Comparison of ENCODE assay signal across 33 mouse cellular contexts in the genomic region with DNA sequence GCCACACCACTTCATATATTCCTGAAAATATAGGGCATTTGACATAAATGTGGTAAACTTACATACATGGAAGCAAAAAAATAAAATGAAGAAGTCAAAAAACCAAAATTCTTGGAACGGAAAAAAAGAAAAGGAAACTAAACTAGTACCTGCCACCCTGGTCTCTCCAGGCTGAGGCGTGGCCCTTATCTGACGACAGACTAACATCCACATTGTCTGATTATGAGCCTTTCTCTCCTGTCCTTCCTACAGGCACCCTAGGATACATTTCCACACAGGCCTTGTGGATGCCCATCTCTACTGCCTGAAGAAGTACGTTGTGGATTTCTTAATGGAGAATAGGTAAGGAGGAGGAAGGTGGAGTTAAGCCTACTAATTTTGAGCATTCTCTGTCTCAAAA. TPM values are rescaled to one million over a fixed set of nuclear protein-coding genes. Genes with fewer than 3 reads are reported as not detected.
DNase-seq lines count a peak whose midpoint lies in the region; ATAC-seq and TF ChIP-seq lines count a peak whose summit lies in the region.
"Had no signal": no experiment of that assay in that cellular context is flagged by ENCODE, and none has a peak within 500 bp of the region (broad histone marks: within the 10 kb centered on the region; RNA-seq: fewer than 3 reads in every experiment).

No protein-coding gene starts in this region.

- no peak overlapping the region for H3K9ac ChIP-seq in liver, embryonic 11.5 days (ENCODE audit: low read depth, low read length)
- peak overlapping the region; percentile 39; the same call in 1 of the 2 replicates for H3K9ac ChIP-seq in liver, embryonic 16.5 days (ENCODE audit: low read depth, low read length)
- H3K9ac ChIP-seq: forebrain, embryonic 13.5 days; heart, embryonic 13.5 days; hindbrain, embryonic 15.5 days; limb, embryonic 12.5 days had no signal

- peaks cover 34% of the 10 kb centered on the region for H3K36me3 ChIP-seq in heart, embryonic 10.5 days
- H3K36me3 ChIP-seq in liver, embryonic 11.5 days (ENCODE audit: control insufficient read depth, insufficient read depth, low read length): peaks cover 8% of the 10 kb centered on the region; the same call in 1 of the 2 replicates
- H3K36me3 ChIP-seq in liver, embryonic 16.5 days (ENCODE audit: control insufficient read depth, insufficient read depth): no peaks in the 10 kb centered on the region; the same call in 1 of the 2 replicates
- H3K36me3 ChIP-seq in thymus, adult 2 months (ENCODE audit: control insufficient read depth, insufficient read depth, low read length): no peaks in the 10 kb centered on the region

- no peak for TF ChIP-seq POLR2A in thymus, adult 2 months (IDR thresholded peaks at IDR 0.05; ENCODE audit: control insufficient read depth, extremely low read depth, insufficient read depth, low read length, poor library complexity)

- WGBS in heart, embryonic 10.5 days: 85% methylated on average over 4 of the region's 4 CpGs
- 64% methylated on average over 4 of the region's 4 CpGs for WGBS in liver, embryonic 11.5 days
- 32% methylated on average over 4 of the region's 4 CpGs for WGBS in liver, embryonic 16.5 days (ENCODE audit: insufficient replicate concordance)
- WGBS in thymus, adult 2 months: 99% methylated on average over 4 of the region's 4 CpGs

- TF ChIP-seq CTCF in thymus, adult 2 months (IDR thresholded peaks at IDR 0.05; ENCODE audit: borderline replicate concordance, control insufficient read depth, extremely low read depth, insufficient read depth, low read length, poor library complexity): no peak

- no peak for DNase-seq in heart, embryonic 10.5 days (ENCODE audit: low spot score)
- DNase-seq in heart, postnatal 4 days: no peak
- no peak for DNase-seq in liver, embryonic 11.5 days (ENCODE audit: low spot score)
- DNase-seq in kidney, adult 18-20 months: no peak
- DNase-seq in spleen, postnatal 36 days (ENCODE audit: low spot score in 2 of 2): no peak
- no peak for DNase-seq in thymus, adult 2 months
- DNase-seq: adrenal gland, postnatal 14 days; cerebellum, adult 18-20 months; cerebellum, postnatal 10 days; gastrocnemius, postnatal 10 days; heart, adult 11 months; heart, postnatal 10 days; kidney, adult 2 months; kidney, postnatal 36 days; lung, adult 18-20 months; lung, postnatal 10 days; right cerebral cortex, adult 18-20 months; thymus, postnatal 14 days had no signal

- ATAC-seq in liver, embryonic 11.5 days (replicated peaks; ENCODE audit: low FRiP score): peak; percentile 64
- peak; percentile 43; the same call in 1 of the 2 replicates for ATAC-seq in liver, embryonic 16.5 days (ENCODE audit: low read depth)
- ATAC-seq: forebrain, embryonic 13.5 days; inflammation-experienced regulatory T-cells, adult 6 months; midbrain, embryonic 16.5 days; Patski had no signal

- no peaks in the 10 kb centered on the region for H3K4me1 ChIP-seq in heart, embryonic 10.5 days
- H3K4me1 ChIP-seq in liver, embryonic 11.5 days (replicated peaks; ENCODE audit: control insufficient read depth, insufficient read depth, low read length): peaks cover 19% of the 10 kb centered on the region
- H3K4me1 ChIP-seq in liver, embryonic 16.5 days (ENCODE audit: control insufficient read depth, low read depth, low read length): peaks cover 34% of the 10 kb centered on the region
- H3K4me1 ChIP-seq in thymus, adult 2 months (replicated peaks; ENCODE audit: control insufficient read depth, insufficient read depth, low read length): no peaks in the 10 kb centered on the region
- H3K4me1 ChIP-seq: heart, embryonic 13.5 days; hindbrain, embryonic 15.5 days; limb, embryonic 12.5 days had no signal

- H3K27ac ChIP-seq in heart, embryonic 10.5 days: 0 out of 2 replicates have a peak overlapping the region, but pooled peaks have one; percentile 47
- H3K27ac ChIP-seq in liver, embryonic 11.5 days (ENCODE audit: low read depth, low read length): no peak overlapping the region
- peak overlapping the region; percentile 53 for H3K27ac ChIP-seq in liver, embryonic 16.5 days (ENCODE audit: low read length)
- H3K27ac ChIP-seq in thymus, adult 2 months (ENCODE audit: control insufficient read depth, insufficient read depth, low read length): no peak overlapping the region
- H3K27ac ChIP-seq: forebrain, embryonic 13.5 days; heart, embryonic 13.5 days; hindbrain, embryonic 10.5 days; hindbrain, embryonic 15.5 days; layer of hippocampus, adult 2 months; left cerebral cortex, adult 2 months; limb, embryonic 12.5 days; macrophage; midbrain, embryonic 10.5 days had no signal

- H3K4me3 ChIP-seq in heart, embryonic 10.5 days: no peak overlapping the region
- no peak overlapping the region for H3K4me3 ChIP-seq in liver, embryonic 11.5 days (ENCODE audit: low read depth, low read length)
- H3K4me3 ChIP-seq in liver, embryonic 16.5 days (ENCODE audit: low read depth, low read length): no peak overlapping the region
- no peak overlapping the region for H3K4me3 ChIP-seq in thymus, adult 2 months (ENCODE audit: control insufficient read depth, insufficient read depth, low read length)
- H3K4me3 ChIP-seq: forebrain, embryonic 13.5 days; heart, embryonic 13.5 days; hindbrain, embryonic 10.5 days; hindbrain, embryonic 15.5 days; layer of hippocampus, adult 2 months; left cerebral cortex, adult 2 months; limb, embryonic 12.5 days; midbrain, embryonic 10.5 days had no signal

- no peaks in the 10 kb centered on the region for H3K27me3 ChIP-seq in heart, embryonic 10.5 days (ENCODE audit: insufficient read depth, poor library complexity, severe bottlenecking)
- no peaks in the 10 kb centered on the region for H3K27me3 ChIP-seq in liver, embryonic 11.5 days (replicated peaks; ENCODE audit: control insufficient read depth, insufficient read depth, low read length)
- H3K27me3 ChIP-seq in liver, embryonic 16.5 days (ENCODE audit: control insufficient read depth, insufficient read depth, low read depth, low read length): no peaks in the 10 kb centered on the region
- H3K27me3 ChIP-seq in thymus, adult 2 months (ENCODE audit: control insufficient read depth, insufficient read depth, low read length): no peaks in the 10 kb centered on the region
- H3K27me3 ChIP-seq: forebrain, embryonic 13.5 days; heart, embryonic 13.5 days; hindbrain, embryonic 15.5 days; limb, embryonic 12.5 days; Patski had no signal

- no peaks in the 10 kb centered on the region for H3K9me3 ChIP-seq in heart, embryonic 10.5 days
- H3K9me3 ChIP-seq in liver, embryonic 11.5 days (ENCODE audit: control insufficient read depth, low read length): no peaks in the 10 kb centered on the region
- no peaks in the 10 kb centered on the region for H3K9me3 ChIP-seq in liver, embryonic 16.5 days (replicated peaks; ENCODE audit: control insufficient read depth, low read length)
- H3K9me3 ChIP-seq: forebrain, embryonic 13.5 days; G1E; heart, embryonic 13.5 days; hindbrain, embryonic 10.5 days; hindbrain, embryonic 15.5 days; limb, embryonic 12.5 days; midbrain, embryonic 10.5 days had no signal

- H3K4me2 ChIP-seq in liver, embryonic 11.5 days: peak overlapping the region; percentile 28; the same call in 1 of the 2 replicates
- peak overlapping the region; percentile 39 for H3K4me2 ChIP-seq in liver, embryonic 16.5 days (ENCODE audit: low read depth, low read length)
- H3K4me2 ChIP-seq: forebrain, embryonic 13.5 days; heart, embryonic 13.5 days; hindbrain, embryonic 15.5 days; limb, embryonic 12.5 days had no signal

RNA-seq across cellular contexts. Expression of a gene that starts 37.4 kb away (rescaled TPM):
- 2.9 and 3.5 TPM in 2 replicates for polyA plus RNA-seq in heart, embryonic 10.5 days (2016; fragmentation: Nextera tagmentation; extraction: Ambion mirVana)
- total RNA-seq in heart, postnatal 4 days (2021): 1 to 10 TPM; 4.0 to 5.0 TPM
- polyA plus RNA-seq in liver, embryonic 11.5 days (2014; fragmentation: Nextera tagmentation; extraction: Ambion mirVana): 1.4 and 1.8 TPM in 2 replicates
- 0.67 and 0.69 TPM in 2 replicates for polyA plus RNA-seq in liver, embryonic 16.5 days (2015; fragmentation: Nextera tagmentation; extraction: Ambion mirVana)
- polyA plus RNA-seq in thymus, adult 2 months (2012; rRNA removed): 0.89 and 0.92 TPM in 2 replicates
- total RNA-seq: common myeloid progenitor, adult 5-6 weeks had no signal
- polyA plus RNA-seq: G1E, macrophage had no signal

RNA-seq across cellular contexts. Expression of a gene that starts 39.3 kb away (rescaled TPM):
- 40.6 and 54.8 TPM in 2 replicates for polyA plus RNA-seq in heart, embryonic 10.5 days (2016; fragmentation: Nextera tagmentation; extraction: Ambion mirVana)
- 10 to 100 TPM; 19.1 to 20.1 TPM for total RNA-seq in heart, postnatal 4 days (2021)
- polyA plus RNA-seq in liver, embryonic 11.5 days (2014; fragmentation: Nextera tagmentation; extraction: Ambion mirVana): 69.9 and 80.4 TPM in 2 replicates
- 20.3 and 20.8 TPM in 2 replicates for polyA plus RNA-seq in liver, embryonic 16.5 days (2015; fragmentation: Nextera tagmentation; extraction: Ambion mirVana)
- polyA plus RNA-seq in thymus, adult 2 months (2012; rRNA removed): 5.4 and 6.1 TPM in 2 replicates

Comparison
In these comparisons a context has a peak if more than half of its experiments do, and no peak if none do; other contexts are left out.
1. H3K27ac ChIP-seq: peak in heart, embryonic 10.5 days (single experiment) and liver, embryonic 16.5 days (single experiment); none in liver, embryonic 11.5 days (single experiment) and thymus, adult 2 months (single experiment).